Mouse (Mus musculus) frontal cortex, adult 2 months (tissue): ENCODE results near the gene Ift172. TPM values are rescaled to one million over a fixed set of nuclear protein-coding genes. Genes with fewer than 3 reads are reported as not detected.

ENCODE experiments used
- DNase-seq, 2 experiments: peaks; one replicate each; pipeline ENCODE4 v3.0.0; 2022; ENCODE audit warnings: low spot score in 1 of 2; ENCODE audit errors: extremely low spot score in 1 of 2
- polyA plus RNA-seq: library from polyadenylated mRNA; depleted of rRNA; stranded (reverse); fragments of >200 nt; gene quantifications from 2 replicates; pipeline ENCODE4 v1.2.3, GENCODE M21; 2012

Gene Ift172
- polyA plus RNA-seq, 1 experiment, result 78.0 TPM

GRCm38 (mm10) chr5:31266101-31266500 is 24.8 kb downstream of the Ift172 start:
- DNase-seq, result no peak

DNA sequence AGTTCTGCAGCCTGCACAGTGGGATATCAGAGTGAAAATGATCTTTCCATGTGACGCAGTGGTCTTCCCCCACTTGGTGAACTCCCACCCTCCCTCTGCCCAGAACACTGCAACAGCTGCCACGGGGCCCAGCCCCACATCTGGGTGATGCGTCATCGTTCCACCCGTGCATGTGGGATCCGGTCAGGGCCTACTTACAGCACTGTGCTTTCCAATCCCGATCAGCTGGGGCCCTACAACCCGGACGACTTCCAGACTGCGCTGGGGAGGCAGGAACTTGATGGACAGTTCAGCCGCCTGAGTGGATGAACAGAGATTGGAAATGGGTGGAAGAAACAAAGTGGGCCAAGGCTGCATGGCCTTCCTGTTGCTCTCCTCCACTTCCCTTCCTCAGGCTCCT is 33.3 kb downstream of the Ift172 start:
- DNase-seq, result no peak

GRCm38 (mm10) chr5:31255971-31256370 is 34.9 kb downstream of the Ift172 start:
- DNase-seq, result no peak

DNA sequence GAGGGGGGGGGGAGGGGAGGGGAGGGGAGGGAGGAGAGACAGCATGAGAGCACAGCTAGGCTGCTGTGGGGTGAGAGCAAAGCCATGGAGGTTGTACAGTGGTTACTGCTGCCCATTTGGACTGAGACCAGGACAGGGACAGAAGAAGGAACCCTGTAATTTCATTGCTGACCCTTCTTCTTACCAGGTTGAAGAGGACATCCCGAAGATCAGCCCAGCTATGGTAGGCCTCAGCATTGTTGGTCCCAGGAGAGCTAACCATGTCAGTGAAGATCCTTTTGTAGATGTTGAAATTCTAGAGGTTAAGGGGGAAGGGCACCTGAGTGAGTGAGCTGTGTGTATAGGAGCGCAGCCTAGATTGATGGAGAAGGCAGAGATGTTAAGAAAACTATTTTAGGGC is 35.5 kb downstream of the Ift172 start:
- DNase-seq, result no peak

GRCm38 (mm10) chr5:31254901-31255300 is 36.0 kb downstream of the Ift172 start:
- no peak for DNase-seq

GRCm38 (mm10) chr5:31254452-31254851 is 36.5 kb downstream of the Ift172 start:
- no peak for DNase-seq

DNA sequence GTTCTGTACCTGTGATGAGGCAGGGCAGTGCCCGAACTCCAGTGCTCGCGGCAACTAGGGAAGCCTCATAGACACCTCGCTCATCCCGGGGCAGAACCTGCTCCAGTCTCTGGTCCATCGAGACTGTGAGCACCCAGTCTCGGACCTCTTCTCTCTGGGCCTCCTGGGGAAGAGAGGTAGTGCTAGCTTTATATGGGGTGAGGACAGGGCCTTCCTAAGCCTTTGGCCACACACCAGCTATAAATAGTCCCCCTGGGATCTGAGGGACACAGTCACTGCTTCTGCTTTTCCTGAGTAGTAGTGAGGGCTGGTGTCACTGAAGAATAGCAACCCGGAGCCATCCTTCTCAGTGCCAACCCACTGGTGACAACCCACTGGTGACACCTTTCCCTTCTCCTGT is 37.1 kb downstream of the Ift172 start:
- DNase-seq, result no peak

DNA sequence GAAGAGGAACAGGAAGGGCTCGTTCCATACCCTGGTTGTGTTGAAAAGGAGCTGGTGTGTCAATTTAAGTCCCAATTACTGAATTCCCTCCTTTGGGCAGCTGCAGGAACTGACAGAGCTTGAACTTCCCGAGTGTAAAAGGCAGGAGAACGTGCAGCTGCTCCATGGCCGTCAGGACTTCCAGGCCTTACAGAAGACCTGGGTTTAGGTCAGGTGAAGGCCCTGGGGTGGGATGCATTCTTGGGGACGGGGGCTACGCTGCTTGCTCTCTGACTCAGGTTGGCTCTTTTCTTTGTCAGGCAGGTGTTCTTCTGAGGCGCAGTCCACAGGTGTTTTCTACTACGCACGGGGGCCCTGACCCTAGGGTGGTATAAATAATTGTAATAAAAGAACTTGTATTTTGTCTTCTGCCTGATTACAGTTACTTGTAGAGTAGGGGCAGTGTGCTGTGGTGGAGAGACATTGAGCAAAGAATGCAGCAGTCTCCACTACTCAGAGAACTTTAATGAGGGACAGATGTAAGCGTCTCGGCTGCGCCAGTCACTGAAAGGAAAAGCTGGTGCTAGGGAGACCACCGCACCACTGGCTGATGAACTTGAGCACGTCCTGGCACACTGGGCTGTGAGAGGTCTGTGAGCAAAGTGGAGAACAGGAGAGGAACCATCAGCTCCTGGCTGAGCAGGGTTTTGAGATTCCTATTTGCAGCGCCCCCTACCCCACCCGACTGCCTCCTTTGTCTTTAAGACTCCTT is 37.9 kb downstream of the Ift172 start:
- no peak for DNase-seq

DNA sequence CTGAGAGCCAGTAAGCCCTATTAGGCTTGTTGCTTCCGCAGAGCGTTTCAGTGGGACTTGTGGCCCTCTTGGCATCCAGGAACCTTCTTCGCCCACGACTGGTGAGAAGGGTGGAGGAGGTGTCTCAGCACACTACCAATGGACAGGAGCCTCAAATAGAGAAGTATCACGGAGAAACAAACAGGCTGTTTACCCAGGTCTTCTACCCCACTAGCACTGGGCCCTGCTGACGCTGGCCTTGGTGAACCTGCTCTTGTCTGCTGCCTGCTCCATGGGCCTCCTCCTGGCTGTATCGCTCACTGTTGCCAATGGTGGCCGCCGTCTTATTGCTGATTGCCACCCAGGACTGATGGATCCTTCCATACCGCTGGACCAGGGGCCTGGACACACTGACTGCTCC is 38.8 kb downstream of the Ift172 start:
- no peak for DNase-seq

GRCm38 (mm10) chr5:31251541-31252101 is 39.3 kb downstream of the Ift172 start, which contains the start of gene Krtcap3:
Gene Krtcap3 (plus strand): TSS chr5:31251691.
- peak in 1 of 2 experiments; percentile 20 for DNase-seq

- no peak for DNase-seq
These were observed 40.2 kb downstream of the Ift172 start for GRCm38 (mm10) chr5:31250716-31251115.

DNA sequence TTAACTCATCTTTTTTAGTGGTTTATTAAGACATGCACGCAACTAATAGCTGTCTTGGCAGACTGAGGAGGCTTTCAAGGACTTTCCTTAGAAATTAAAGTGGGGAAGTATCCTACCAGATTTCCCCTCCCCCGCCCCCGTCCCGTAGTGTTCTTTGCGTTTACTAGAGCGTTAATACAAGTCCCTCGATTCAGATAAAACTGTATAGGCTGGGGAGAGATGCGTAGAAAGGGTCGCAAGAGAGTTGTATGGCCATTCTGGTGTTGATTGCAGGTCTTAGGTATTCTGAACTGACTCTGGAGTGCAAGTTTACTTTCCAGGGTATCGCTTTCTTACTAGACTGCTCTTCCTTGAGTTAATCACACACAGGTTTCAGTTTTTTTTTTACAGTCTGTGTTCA is 48.7 kb downstream of the Ift172 start:
- no peak for DNase-seq

DNA sequence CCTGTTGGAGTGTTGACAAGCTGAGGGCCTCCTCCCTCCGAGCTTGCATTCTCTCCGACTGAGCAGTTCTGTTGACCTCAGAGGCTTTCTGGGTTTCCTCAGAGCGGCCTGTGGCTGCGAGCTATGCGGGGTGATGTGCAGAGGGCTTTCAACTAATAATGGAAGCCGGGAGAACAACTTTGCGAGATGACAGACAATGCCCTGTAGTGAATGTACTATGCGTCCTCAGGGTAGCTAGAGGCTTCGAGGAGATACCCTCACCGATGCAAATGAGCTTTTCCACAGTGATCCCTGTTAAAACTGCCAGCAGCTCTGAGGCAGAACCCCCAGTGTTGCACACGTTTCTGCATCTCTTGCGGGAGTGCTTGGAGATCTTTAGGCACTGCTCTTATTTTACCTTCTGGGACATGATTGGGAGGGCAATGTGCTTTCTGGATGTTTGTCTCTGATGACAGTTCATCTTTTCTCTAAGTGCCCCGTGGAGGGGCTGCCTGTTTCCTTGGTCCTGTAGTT is 49.3 kb downstream of the Ift172 start:
- DNase-seq, result no peak

DNA sequence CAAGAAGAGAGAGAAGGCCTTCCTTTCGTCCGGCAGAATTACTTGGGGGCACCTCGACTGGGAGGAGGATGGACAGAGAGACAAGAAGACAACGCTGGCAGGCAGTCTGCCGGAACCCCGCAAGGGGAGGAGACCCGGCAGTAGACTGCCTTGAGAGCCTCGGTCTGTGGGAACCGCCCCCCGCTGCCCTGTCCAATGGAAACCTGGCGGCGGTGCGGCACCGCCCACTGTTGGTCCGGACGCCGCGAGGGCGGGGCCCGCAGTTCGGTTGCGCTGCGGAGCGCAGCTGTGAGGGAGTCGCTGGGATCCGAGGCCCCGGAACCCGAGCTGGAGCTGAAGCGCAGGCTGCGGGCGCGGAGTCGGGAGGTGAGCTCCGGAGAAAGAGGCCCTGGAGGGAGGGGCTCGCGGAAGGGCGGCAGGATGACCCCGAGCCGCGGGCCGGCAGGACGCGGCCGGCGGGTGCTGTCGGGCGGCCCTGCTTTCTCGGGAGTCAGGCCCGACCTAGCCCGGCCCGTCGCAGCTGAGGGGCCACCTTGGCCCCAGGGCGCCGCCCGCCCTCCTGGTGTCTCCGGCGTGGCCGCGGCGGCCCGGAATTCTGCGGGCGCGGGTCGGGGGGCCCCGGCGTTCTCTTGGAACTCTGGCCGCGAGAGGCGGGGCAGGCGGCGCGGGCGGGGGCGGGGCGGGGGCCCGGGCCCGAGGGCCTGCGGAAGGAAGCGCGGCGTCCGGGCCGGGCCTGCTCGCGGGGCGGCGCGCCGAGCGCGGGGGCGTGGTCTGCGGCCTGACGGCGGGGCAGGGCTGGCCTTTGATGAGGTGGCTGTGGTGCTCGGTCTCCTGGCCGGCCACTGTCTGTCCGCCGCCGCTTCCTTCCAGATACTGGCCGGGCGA is 50.0 kb downstream of the Ift172 start, which contains the start of the genes Nrbp1 and Gm9970:
Nrbp1 (plus strand) TSS at position 228 of the 885 bp plus-strand sequence.
Gm9970 (minus strand) TSS at position 596 of the 885 bp plus-strand sequence.
- DNase-seq, result peak; percentile 91 to 95

- DNase-seq, result no peak
These were observed 64.3 kb downstream of the Ift172 start for GRCm38 (mm10) chr5:31226641-31227040.

DNA sequence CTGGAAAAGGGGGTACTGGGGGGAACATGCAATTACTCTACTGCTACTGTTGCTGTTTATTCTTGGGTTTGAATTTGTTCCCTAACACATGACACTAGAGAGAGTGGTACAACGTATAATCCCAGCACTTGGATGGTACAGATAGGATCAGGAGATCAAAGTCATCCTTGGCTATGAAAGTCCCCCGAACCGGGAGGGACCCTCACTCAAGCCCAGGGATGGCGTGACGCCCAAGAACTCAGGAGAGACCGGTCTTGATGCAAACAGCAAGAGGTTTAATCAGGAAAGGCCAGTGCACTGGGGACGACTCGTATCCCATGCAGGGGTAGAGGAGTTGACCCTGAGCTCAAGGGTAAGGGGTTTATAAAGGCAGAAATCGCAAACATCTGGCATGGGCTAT is 68.2 kb downstream of the Ift172 start:
- DNase-seq, result no peak

GRCm38 (mm10) chr5:31221304-31221945 is 69.5 kb downstream of the Ift172 start:
- no peak for DNase-seq

- peak; percentile 87 to 96 for DNase-seq
These were observed 70.2 kb downstream of the Ift172 start, which contains the start of gene Ppm1g for GRCm38 (mm10) chr5:31220448-31221303. Gene Ppm1g (minus strand): TSS chr5:31220687.

DNA sequence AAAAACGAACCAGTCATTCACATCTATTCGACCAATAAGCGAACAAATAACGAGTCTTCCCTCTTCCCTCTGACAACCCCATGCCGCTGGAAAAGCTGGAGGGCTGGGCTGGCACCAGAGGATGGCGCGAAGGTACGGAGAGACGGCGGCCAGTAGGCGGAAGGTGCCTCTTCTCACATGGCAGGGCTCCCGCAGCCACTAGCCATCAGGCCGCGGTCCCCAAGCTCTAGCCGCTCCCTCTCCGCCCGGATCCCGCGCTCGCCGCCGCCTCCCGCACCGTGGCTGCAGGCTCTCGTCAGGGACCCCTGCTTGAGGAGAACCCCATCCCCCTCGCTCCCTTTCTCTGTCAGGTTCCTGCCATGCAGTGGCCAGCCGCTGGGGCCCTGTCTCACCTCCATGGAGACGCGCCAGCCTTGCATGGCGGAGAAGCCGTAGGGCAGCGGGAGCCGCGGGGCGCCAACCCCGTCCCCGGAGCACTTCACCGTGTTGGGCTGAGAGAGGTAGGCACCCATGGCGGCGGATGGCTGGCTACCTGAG is 70.9 kb downstream of the Ift172 start:
- peak in 1 of 2 experiments; percentile 50 for DNase-seq
